Mouse (Mus musculus) G1E (cell line): ENCODE measurements around the gene Amz1. TPM values are rescaled to one million over a fixed set of nuclear protein-coding genes. Genes with fewer than 3 reads are reported as not detected.

Experiments used
- ATAC-seq: 2 replicates; pipeline ENCODE4 v1.8.0; 2016; ENCODE audit warnings: mild to moderate bottlenecking; ENCODE audit not compliant: insufficient number of reproducible peaks, poor library complexity, low FRiP score, severe bottlenecking; ENCODE audit errors: extremely low read depth
- DNase-seq: peaks from one replicate; pipeline ENCODE4 v3.0.0; 2012; ENCODE audit warnings: low spot score
- H3K27me3 ChIP-seq: 2 replicates; pipeline ENCODE4 v1.6.1; 2012; ENCODE audit warnings: mild to moderate bottlenecking, low read length, inconsistent platforms; ENCODE audit not compliant: insufficient read depth
- H3K36me3 ChIP-seq: replicated peaks from 2 replicates; pipeline ENCODE3; 2012; ENCODE audit warnings: mild to moderate bottlenecking, inconsistent platforms
- H3K4me1 ChIP-seq: 2 replicates; pipeline ENCODE4 v1.6.1; 2012; ENCODE audit warnings: low read depth, low read length, inconsistent platforms, mixed read lengths; ENCODE audit not compliant: insufficient read depth
- H3K4me3 ChIP-seq: 2 replicates; pipeline ENCODE4 v1.5.1; 2012; ENCODE audit warnings: low read depth, mild to moderate bottlenecking, inconsistent platforms, low read length, moderate library complexity, mixed read lengths
- H3K9me3 ChIP-seq: replicated peaks from 2 replicates; pipeline ENCODE4 v1.6.1; 2012; ENCODE audit warnings: inconsistent platforms
- CTCF ChIP-seq: IDR thresholded peaks from 2 replicates; pipeline ENCODE4 v1.5.1; 2012; ENCODE audit warnings: low read depth, low read length, inconsistent platforms, mixed read lengths
- GATA1 ChIP-seq: IDR thresholded peaks from 2 replicates; pipeline ENCODE4 v1.6.1; 2012; ENCODE audit warnings: borderline replicate concordance, low read length, inconsistent platforms, mixed read lengths
- GATA2 ChIP-seq: IDR thresholded peaks from 2 replicates; pipeline ENCODE4 v1.6.1; 2012; ENCODE audit warnings: low read depth, low read length, inconsistent platforms, borderline replicate concordance
- POLR2AphosphoS5 ChIP-seq: IDR thresholded peaks from 2 replicates; pipeline ENCODE4 v1.6.1; 2012; ENCODE audit warnings: low read depth, low read length, inconsistent platforms; ENCODE audit not compliant: insufficient replicate concordance
- TAL1 ChIP-seq: conservative IDR thresholded peaks from 2 replicates; pipeline ENCODE4 v1.6.1; 2012; ENCODE audit warnings: low read depth, low read length, inconsistent platforms, mixed read lengths
- polyA plus RNA-seq: library from polyadenylated mRNA; stranded (reverse); fragments of >175 nt; gene quantifications from 2 replicates; pipeline ENCODE4 v1.2.3, GENCODE M21; 2012
- total RNA-seq, 2 experiments: library from RNA; stranded (forward) in 1 of 2; stranded (reverse) in 1 of 2; fragments of 200-1000 nt in 1 of 2; fragments of >200 nt in 1 of 2; fragmentation: Nextera tagmentation in 1 of 2; gene quantifications; 2 replicates each; pipeline ENCODE4 v1.2.3; 2014 to 2017

The Amz1 gene
- total and polyA plus RNA-seq, 3 experiments = 0.37 to 1.4 TPM; not detected in 1

DNA sequence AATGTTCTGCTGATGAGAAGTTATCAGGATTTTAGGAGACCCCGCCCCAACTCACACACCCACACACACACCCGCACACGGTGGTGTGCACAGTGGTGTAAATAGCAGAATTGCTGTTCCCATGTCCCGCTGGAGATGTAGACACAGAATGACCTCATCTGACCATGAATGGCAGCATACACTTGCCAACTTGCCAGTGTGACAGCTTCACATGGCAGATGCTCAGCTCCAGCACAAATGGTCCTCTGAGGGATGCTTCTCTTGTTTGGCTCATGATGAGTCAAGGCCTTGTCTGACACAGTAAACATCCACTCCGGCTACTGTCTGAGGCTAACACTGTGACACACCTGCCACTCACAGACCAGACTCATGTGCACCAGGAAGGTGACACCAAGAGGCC is 44.4 kb downstream of the Amz1 start:
- Histone ChIP-seq H3K9me3 (no peaks in the 10 kb centered on the region), H3K27me3 (no peaks in the 10 kb centered on the region), H3K4me1 (no peaks in the 10 kb centered on the region; the same call in 1 of the 2 replicates), H3K36me3 (peaks cover 78% of the 10 kb centered on the region), H3K4me3 (no peak overlapping the region)
- DNase-seq (no peak), ATAC-seq (no peak)
- no peak for TF ChIP-seq CTCF
- no peak for TF ChIP-seq POLR2AphosphoS5

DNA sequence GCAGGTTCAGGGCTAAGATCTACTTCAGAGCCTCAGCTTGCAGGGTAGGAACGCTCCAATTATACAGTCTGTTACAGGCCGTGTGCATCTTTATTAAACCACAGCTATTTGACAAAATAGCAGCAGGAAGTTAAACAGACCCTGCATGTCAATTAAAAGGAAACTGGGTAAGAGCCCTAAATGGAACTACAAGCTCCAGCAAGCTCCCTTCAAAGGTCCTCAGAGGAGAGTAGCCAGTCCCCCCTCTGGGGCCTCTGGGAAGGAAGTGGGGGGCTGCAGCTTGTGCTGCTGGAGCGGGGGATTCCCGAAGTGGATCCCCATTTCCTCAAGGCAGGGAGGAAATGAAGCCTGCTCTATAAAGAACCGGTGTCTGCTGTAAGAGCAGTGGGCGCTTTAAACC is 47.7 kb downstream of the Amz1 start:
- DNase-seq (no peak), ATAC-seq (no peak)
- Histone ChIP-seq H3K36me3 (peaks cover 76% of the 10 kb centered on the region), H3K4me3 (no peak overlapping the region), H3K9me3 (no peaks in the 10 kb centered on the region), H3K4me1 (no peaks in the 10 kb centered on the region; the same call in 1 of the 2 replicates), H3K27me3 (no peaks in the 10 kb centered on the region)
- no peak for TF ChIP-seq GATA2
- no peak for TF ChIP-seq POLR2AphosphoS5
- no peak for TF ChIP-seq CTCF
- TF ChIP-seq TAL1 = no peak
- no peak for TF ChIP-seq GATA1

DNA sequence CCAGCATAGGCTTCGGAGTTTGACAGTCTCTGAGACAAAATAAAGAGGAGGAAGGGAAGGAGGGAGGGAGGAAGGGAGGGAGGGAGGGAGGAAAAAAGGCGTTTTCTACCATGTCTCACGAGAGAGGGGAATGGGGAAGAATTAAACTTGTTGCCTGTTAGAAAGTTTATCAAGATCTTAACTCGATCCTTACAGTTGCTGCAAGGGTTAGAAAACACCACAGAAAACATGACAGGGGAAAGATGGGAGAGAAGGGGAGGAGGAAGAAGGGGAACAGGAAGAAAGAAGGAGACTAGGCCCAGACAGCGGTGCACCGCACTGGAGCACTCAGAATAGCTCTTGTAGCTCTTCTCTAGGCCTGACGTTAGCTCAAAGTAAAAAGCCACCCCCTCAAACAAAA is 48.2 kb downstream of the Amz1 start:
- TF ChIP-seq POLR2AphosphoS5 (no peak), GATA1 (no peak), CTCF (no peak), GATA2 (no peak), TAL1 (no peak)
- Histone ChIP-seq H3K4me1 (no peaks in the 10 kb centered on the region; the same call in 1 of the 2 replicates), H3K36me3 (peaks cover 77% of the 10 kb centered on the region), H3K4me3 (no peak overlapping the region), H3K27me3 (no peaks in the 10 kb centered on the region), H3K9me3 (no peaks in the 10 kb centered on the region)
- ATAC-seq (no peak), DNase-seq (no peak)

DNA sequence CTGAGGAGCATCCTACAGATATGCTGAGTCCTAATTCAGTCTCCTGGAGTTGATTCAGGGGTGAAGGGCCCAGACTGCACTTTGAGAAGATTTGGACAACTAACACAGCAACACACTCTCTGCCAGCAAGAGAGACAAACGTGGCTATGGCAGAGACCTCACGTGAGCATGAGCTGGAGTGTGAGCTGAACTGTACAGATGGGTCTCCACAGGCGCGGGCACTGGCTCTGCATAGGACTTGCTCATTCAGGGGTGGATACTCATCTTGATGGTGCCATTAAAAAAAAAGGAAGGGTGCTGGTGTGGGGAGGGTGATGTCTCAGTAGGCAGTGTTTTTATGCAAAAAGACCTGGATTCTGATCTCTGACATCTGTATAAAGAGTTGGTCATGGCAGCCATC is 51.2 kb downstream of the Amz1 start:
- Histone ChIP-seq H3K9me3 (no peaks in the 10 kb centered on the region), H3K27me3 (no peaks in the 10 kb centered on the region), H3K4me1 (no peaks in the 10 kb centered on the region), H3K36me3 (peaks cover 80% of the 10 kb centered on the region), H3K4me3 (no peak overlapping the region)
- no peak for ATAC-seq
- TF ChIP-seq POLR2AphosphoS5 = no peak
- TF ChIP-seq GATA2 = no peak
- no peak for TF ChIP-seq GATA1
- TF ChIP-seq CTCF = no peak
- no peak for TF ChIP-seq TAL1
- no peak for DNase-seq

DNA sequence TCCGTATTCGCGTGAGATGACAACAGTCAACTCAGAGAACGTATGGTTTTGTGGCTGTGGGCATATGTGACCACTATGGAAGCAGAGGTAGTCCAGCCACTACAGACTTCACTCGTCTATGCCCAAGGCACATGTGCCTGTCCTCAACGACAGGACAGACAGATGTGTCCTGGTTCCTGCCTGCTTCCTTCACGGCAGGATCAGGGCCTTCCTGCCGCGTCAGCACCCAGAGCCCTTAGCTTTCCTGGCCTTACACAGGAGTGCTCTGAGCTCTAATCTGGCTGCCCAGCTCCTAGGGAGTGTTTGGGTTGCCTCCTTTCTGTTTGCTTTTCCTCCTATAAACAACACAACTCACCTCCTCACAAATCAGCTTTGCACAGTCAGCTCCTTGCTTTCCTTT is 53.0 kb downstream of the Amz1 start:
- peaks cover 86% of the 10 kb centered on the region for H3K36me3 ChIP-seq
- ATAC-seq (no peak), DNase-seq (no peak)
- H3K4me1 ChIP-seq = no peaks in the 10 kb centered on the region
- TF ChIP-seq CTCF (no peak), TAL1 (no peak), GATA1 (no peak), GATA2 (no peak), POLR2AphosphoS5 (no peak)
- no peaks in the 10 kb centered on the region for H3K9me3 ChIP-seq
- no peak overlapping the region for H3K4me3 ChIP-seq
- H3K27me3 ChIP-seq = no peaks in the 10 kb centered on the region

DNA sequence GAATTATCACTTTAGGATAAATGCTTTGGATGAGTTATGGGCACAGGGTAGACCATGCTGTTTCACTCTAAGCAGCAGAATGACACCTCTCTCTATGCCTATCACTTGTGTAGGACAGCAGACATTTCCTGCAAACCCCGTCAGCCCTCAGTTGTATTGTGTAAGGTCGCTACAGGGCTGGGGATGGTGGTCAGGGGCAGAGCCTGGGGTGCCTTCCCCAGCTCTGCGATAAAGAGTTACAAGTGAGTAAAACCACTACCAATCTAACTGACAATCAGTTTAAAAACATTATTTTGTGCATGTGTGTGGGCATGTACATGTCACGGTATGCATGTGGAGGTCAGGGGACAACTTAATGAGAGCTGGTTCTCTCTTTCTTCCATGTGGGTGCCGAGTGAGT is 57.2 kb downstream of the Amz1 start:
- ATAC-seq = no peak
- Histone ChIP-seq H3K9me3 (no peaks in the 10 kb centered on the region), H3K4me3 (no peak overlapping the region), H3K36me3 (peaks cover 96% of the 10 kb centered on the region), H3K27me3 (no peaks in the 10 kb centered on the region), H3K4me1 (no peaks in the 10 kb centered on the region)
- TF ChIP-seq POLR2AphosphoS5 = no peak
- TF ChIP-seq GATA1 = no peak
- no peak for TF ChIP-seq CTCF
- no peak for TF ChIP-seq GATA2
- TF ChIP-seq TAL1 = no peak
- no peak for DNase-seq
